Mouse (Mus musculus): ENCODE results near the gene Tbk1. TPM values are rescaled to one million over a fixed set of nuclear protein-coding genes. Genes with fewer than 3 reads are reported as not detected.

The Tbk1 gene
- polyA plus RNA-seq, 1 experiment from 2014 or later: 19.7 TPM

DNA sequence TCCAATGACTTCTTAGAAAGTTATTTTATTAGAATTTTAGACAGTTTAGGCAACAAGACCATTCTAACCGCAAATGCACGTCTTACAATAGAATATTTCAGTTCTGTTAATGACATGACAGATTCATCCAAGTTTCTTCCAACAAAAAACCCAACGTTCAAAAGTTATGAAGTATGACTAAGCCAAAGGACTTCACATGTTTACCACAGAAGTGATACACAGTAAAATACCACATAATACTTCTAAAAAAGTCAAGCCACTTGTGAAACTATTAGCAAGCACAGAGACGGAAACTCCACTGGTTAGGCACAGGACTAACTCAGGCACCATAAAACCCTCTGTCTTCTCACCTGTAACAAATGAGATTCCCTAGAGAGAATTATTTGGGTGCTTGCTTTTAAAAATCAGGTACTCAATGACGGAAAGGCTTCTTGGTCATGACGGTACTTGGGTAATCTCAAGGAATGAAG, 819 bp upstream of the Tbk1 start:
- peak overlapping the region; percentile 77 for H3K4me2 ChIP-seq
- peak overlapping the region; percentile 86 for H3K27ac ChIP-seq (replicated peaks)
- no peak for ATAC-seq (ENCODE audit: insufficient read depth)
- peak overlapping the region; percentile 94 for H3K4me3 ChIP-seq (replicated peaks)
- WGBS (ENCODE audit: insufficient replicate concordance): 48% methylated on average over 6 of the region's 6 CpGs
- no peaks in the 10 kb centered on the region for H3K9me3 ChIP-seq (replicated peaks)
- H3K4me1 ChIP-seq (replicated peaks): peaks cover 43% of the 10 kb centered on the region
- H3K36me3 ChIP-seq (replicated peaks): peaks cover 34% of the 10 kb centered on the region
- H3K9ac ChIP-seq: peak overlapping the region; percentile 92
- H3K27me3 ChIP-seq: no peaks in the 10 kb centered on the region

DNA sequence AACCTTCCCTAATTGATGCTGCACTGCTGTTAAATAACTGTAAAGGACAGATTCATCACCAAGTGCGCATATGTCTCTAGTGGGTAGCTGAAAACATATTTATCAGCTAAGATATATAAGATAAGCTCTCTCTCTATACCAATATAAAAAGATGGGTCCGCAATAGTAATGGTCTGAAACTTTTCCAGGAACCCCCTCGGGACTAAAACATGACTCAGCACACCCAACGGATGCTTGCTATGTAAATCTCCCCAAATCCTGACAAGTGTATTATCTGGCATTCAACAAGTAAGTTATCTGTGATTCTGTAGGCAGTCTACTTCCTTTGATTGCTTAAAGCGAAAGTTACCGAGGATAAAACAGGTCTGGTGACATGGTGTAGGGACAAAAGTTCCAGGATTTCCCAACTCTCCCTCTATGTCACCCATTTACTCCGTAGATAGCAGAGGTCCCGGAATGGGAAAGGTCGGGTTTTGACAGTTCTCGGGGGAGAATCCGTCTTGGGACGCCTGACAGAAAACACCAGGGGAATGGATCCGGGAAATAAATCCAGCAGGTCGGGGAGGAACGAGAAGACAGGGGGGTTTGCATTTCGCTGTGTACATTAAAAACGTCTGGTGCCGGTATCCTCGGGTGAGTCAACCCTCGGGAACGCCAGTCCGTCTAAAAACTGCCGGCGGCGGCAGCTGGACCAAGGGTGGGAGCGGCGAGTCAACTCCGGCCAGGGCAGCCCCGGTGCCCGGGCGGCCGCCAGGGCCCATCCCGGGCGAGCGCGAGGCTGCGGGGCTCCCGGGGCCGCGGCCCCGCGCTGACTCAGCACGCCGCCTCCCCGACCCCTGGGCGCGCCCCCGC, 570 bp downstream of the Tbk1 start:
- Histone ChIP-seq H3K36me3 (replicated peaks) (peaks cover 34% of the 10 kb centered on the region), H3K4me1 (replicated peaks) (peaks cover 43% of the 10 kb centered on the region), H3K9ac (peak overlapping the region; percentile 92), H3K27ac (replicated peaks) (peak overlapping the region; percentile 86), H3K9me3 (replicated peaks) (no peaks in the 10 kb centered on the region), H3K4me3 (replicated peaks) (peak overlapping the region; percentile 94), H3K4me2 (peak overlapping the region; percentile 77), H3K27me3 (no peaks in the 10 kb centered on the region)
- WGBS (ENCODE audit: insufficient replicate concordance): 2% methylated on average over 43 of the region's 48 CpGs
- ATAC-seq (ENCODE audit: insufficient read depth): peak; percentile 74

GRCm38 (mm10) chr10:121585056-121585790, 1.4 kb downstream of the Tbk1 start:
- Histone ChIP-seq H3K27me3 (no peaks in the 10 kb centered on the region), H3K9me3 (replicated peaks) (no peaks in the 10 kb centered on the region), H3K4me3 (replicated peaks) (peak overlapping the region; percentile 94), H3K4me2 (peak overlapping the region; percentile 77), H3K4me1 (replicated peaks) (peaks cover 49% of the 10 kb centered on the region), H3K9ac (0 out of 2 replicates have a peak overlapping the region, but pooled peaks have one; percentile 92), H3K27ac (replicated peaks) (no peak overlapping the region), H3K36me3 (replicated peaks) (peaks cover 41% of the 10 kb centered on the region)
- 66% methylated on average over 20 of the region's 20 CpGs for WGBS (ENCODE audit: insufficient replicate concordance)
- ATAC-seq (ENCODE audit: insufficient read depth): no peak

DNA sequence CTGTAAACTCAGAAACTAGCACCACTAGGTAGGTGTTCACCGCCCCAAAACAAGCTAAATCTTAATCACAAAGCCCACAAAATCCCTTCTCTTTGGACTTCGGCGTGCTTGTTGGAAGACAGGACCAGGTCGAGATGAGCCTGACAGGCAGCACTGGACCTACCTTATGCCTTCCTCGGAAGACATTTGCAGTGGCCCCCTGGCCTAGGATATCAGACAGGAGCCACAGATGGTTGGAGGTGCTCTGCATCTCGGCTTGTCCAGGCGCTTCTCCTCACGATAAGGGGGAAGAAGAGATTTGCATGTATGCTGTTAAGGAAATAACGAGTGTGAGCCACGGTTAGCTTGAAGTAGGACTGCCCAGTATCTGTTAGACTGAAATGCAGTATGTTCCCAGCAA, 2.6 kb downstream of the Tbk1 start:
- Histone ChIP-seq H3K36me3 (replicated peaks) (peaks cover 43% of the 10 kb centered on the region), H3K4me3 (replicated peaks) (no peak overlapping the region), H3K27me3 (no peaks in the 10 kb centered on the region), H3K4me2 (no peak overlapping the region), H3K4me1 (replicated peaks) (peaks cover 49% of the 10 kb centered on the region), H3K9me3 (replicated peaks) (no peaks in the 10 kb centered on the region), H3K27ac (replicated peaks) (no peak overlapping the region), H3K9ac (no peak overlapping the region)
- WGBS (ENCODE audit: insufficient replicate concordance): 79% methylated on average over 10 of the region's 10 CpGs
- ATAC-seq (ENCODE audit: insufficient read depth): no peak

DNA sequence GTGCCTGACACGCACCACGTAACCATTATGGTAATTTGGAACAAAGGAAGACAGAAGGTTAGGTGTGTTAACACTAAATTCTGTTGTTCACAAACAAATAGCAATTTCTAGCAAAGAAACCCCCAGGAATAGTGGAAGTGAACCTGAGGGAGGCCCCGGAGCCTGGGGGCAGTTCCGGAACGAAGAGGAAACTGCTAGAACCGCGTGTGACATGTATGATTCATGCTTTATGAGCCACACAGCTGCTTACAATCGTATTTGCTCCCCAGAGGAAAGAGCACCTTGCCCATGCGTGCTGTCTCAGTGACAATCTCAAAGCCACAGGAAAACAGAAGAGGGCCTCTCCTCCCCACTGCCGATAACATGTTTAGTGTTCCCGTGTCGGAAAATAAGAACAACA, 3.6 kb downstream of the Tbk1 start:
- 68% methylated on average over 12 of the region's 12 CpGs for WGBS (ENCODE audit: insufficient replicate concordance)
- peaks cover 50% of the 10 kb centered on the region for H3K36me3 ChIP-seq (replicated peaks)

GRCm38 (mm10) chr10:121582287-121582686, 4.3 kb downstream of the Tbk1 start:
- Histone ChIP-seq H3K4me1 (replicated peaks) (peaks cover 40% of the 10 kb centered on the region), H3K9me3 (replicated peaks) (no peaks in the 10 kb centered on the region), H3K4me2 (no peak overlapping the region), H3K36me3 (replicated peaks) (peaks cover 56% of the 10 kb centered on the region), H3K9ac (no peak overlapping the region), H3K4me3 (replicated peaks) (no peak overlapping the region), H3K27ac (replicated peaks) (no peak overlapping the region), H3K27me3 (no peaks in the 10 kb centered on the region)
- WGBS (ENCODE audit: insufficient replicate concordance): 79% methylated on average over 8 of the region's 8 CpGs
- no peak for ATAC-seq (ENCODE audit: insufficient read depth)

More for the DNA sequence above, 3.6 kb downstream of the Tbk1 start:
- Histone ChIP-seq H3K27me3 (no peaks in the 10 kb centered on the region), H3K4me3 (replicated peaks) (no peak overlapping the region), H3K9ac (no peak overlapping the region), H3K4me1 (replicated peaks) (peaks cover 48% of the 10 kb centered on the region), H3K27ac (replicated peaks) (no peak overlapping the region), H3K9me3 (replicated peaks) (no peaks in the 10 kb centered on the region), H3K4me2 (no peak overlapping the region)
- no peak for ATAC-seq (ENCODE audit: insufficient read depth)

DNA sequence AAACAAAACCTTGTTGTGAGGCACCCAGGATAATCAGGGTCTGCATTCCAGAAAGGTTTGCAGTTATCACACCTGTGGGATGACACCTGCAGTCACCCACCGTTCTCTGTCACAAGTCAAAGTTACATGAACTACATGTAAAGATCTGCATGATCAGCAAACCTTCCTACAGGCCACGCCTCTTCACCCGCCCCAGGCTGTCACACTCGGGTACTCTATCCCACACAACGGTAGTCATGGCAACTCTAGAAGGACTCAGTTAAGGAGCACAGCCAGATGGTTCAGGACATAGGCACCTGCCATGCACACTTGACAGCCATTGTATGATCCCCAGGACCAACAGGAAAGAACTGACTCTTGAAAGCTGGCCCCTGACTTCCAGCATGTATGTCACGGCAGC, 5.2 kb downstream of the Tbk1 start:
- 79% methylated on average over 6 of the region's 6 CpGs for WGBS (ENCODE audit: insufficient replicate concordance)
- no peak for ATAC-seq (ENCODE audit: insufficient read depth)
- H3K4me3 ChIP-seq (replicated peaks): no peak overlapping the region
- H3K27ac ChIP-seq (replicated peaks): no peak overlapping the region
- H3K36me3 ChIP-seq (replicated peaks): peaks cover 58% of the 10 kb centered on the region
- no peak overlapping the region for H3K4me2 ChIP-seq
- H3K9me3 ChIP-seq (replicated peaks): no peaks in the 10 kb centered on the region
- peaks cover 37% of the 10 kb centered on the region for H3K4me1 ChIP-seq (replicated peaks)
- no peak overlapping the region for H3K9ac ChIP-seq
- no peaks in the 10 kb centered on the region for H3K27me3 ChIP-seq

GRCm38 (mm10) chr10:121580381-121580780, 6.2 kb downstream of the Tbk1 start:
- Histone ChIP-seq H3K27ac (replicated peaks) (no peak overlapping the region), H3K27me3 (no peaks in the 10 kb centered on the region), H3K9me3 (replicated peaks) (no peaks in the 10 kb centered on the region), H3K4me1 (replicated peaks) (peaks cover 31% of the 10 kb centered on the region), H3K4me2 (no peak overlapping the region), H3K9ac (no peak overlapping the region), H3K4me3 (replicated peaks) (no peak overlapping the region), H3K36me3 (replicated peaks) (peaks cover 69% of the 10 kb centered on the region)
- WGBS (ENCODE audit: insufficient replicate concordance): 88% methylated on average over 5 of the region's 5 CpGs
- ATAC-seq (ENCODE audit: insufficient read depth): no peak

DNA sequence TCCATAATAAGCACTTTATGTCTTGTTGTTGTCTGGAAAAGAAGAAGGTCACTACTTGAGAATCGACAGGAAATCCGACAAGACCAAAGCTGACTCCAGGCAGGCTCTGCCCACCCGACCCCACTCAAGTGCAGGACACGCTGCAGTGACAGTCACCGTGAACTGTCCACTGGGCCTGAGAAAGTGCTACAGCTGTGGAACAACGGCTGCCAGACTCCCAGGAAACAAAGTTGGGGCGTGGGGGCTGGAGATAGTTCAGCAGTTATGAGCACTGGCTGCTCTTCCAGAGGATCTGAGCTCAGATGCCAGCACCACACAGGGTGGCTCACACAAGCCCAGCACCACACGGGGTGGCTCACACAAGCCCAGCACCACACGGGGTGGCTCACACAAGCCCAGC, 10.2 kb downstream of the Tbk1 start:
- no peaks in the 10 kb centered on the region for H3K9me3 ChIP-seq (replicated peaks)
- H3K27me3 ChIP-seq: no peaks in the 10 kb centered on the region
- 83% methylated on average over 9 of the region's 9 CpGs for WGBS (ENCODE audit: insufficient replicate concordance)
- no peak overlapping the region for H3K27ac ChIP-seq (replicated peaks)
- ATAC-seq (ENCODE audit: insufficient read depth): no peak
- H3K36me3 ChIP-seq (replicated peaks): peaks cover 64% of the 10 kb centered on the region
- no peak overlapping the region for H3K4me3 ChIP-seq (replicated peaks)
- H3K9ac ChIP-seq: no peak overlapping the region
- H3K4me2 ChIP-seq: no peak overlapping the region
- peaks cover 6% of the 10 kb centered on the region; the same call in 1 of the 2 replicates for H3K4me1 ChIP-seq (replicated peaks)

DNA sequence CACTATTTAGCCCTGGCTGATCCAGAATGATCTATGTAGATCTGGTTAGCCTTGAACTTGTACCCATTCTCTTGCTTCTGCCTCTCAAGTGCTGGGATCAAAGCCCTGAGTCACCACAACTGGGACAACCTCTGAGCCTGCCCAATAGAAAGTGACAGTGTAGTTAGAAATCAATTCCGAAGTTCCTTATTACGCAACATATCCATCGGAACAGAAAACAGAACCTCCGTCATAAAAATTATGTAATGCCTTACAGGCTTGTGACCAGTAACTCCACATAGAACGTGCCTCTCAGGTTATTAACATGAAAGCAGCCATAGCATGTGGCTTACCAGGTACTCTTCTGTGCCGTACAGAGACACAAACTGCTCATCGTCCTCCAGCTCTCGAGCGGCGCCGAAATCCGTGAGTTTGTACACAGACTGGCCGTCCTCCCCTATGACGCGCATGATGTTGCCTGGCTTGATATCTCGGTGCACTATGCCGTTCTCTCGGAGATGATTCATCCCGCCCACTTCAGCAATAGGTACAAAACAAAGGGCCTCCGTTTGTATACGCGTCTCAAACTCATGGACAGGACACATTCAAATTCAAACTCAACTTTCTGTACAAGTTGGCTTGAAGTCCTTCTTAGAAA, 15.0 kb downstream of the Tbk1 start:
- Histone ChIP-seq H3K4me3 (replicated peaks) (no peak overlapping the region), H3K9ac (no peak overlapping the region), H3K4me1 (replicated peaks) (peaks cover 35% of the 10 kb centered on the region), H3K9me3 (replicated peaks) (0 out of 2 replicates have a peak, but pooled peaks cover 4% of the 10 kb centered on the region), H3K4me2 (no peak overlapping the region), H3K27me3 (no peaks in the 10 kb centered on the region), H3K27ac (replicated peaks) (no peak overlapping the region), H3K36me3 (replicated peaks) (peaks cover 72% of the 10 kb centered on the region)
- ATAC-seq (ENCODE audit: insufficient read depth): no peak
- WGBS (ENCODE audit: insufficient replicate concordance): 91% methylated on average over 22 of the region's 22 CpGs

DNA sequence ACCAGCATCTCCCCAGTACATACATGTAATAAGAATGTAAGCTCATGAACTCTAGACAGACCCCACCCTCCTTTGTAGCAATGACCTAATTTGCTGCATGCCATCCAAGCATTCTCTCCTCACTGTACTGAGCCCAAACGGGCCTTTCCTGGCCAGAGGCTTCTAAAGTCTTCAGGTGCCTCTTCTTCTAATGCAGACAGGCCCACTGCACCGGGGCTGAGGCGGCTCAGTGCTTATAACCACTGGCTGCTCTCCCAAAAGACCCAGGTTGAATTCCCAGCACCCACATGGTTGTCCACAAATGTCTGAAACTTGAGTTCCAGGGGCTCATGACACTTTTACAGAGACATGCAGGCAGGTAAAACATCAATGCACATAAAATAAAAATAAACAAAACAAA, 15.6 kb downstream of the Tbk1 start:
- H3K9ac ChIP-seq: no peak overlapping the region
- H3K4me1 ChIP-seq (replicated peaks): peaks cover 35% of the 10 kb centered on the region
- ATAC-seq (ENCODE audit: insufficient read depth): no peak
- H3K9me3 ChIP-seq (replicated peaks): 0 out of 2 replicates have a peak, but pooled peaks cover 4% of the 10 kb centered on the region
- no peaks in the 10 kb centered on the region for H3K27me3 ChIP-seq
- H3K36me3 ChIP-seq (replicated peaks): peaks cover 67% of the 10 kb centered on the region
- H3K4me2 ChIP-seq: no peak overlapping the region
- 86% methylated on average over 3 of the region's 3 CpGs for WGBS (ENCODE audit: insufficient replicate concordance)
- H3K27ac ChIP-seq (replicated peaks): peak overlapping the region; percentile 95; the same call in 1 of the 2 replicates
- H3K4me3 ChIP-seq (replicated peaks): no peak overlapping the region

Measured in liver, embryonic 15.5 days (tissue).